Comparison of ENCODE assay signal across 11 mouse cellular contexts in the genomic region with DNA sequence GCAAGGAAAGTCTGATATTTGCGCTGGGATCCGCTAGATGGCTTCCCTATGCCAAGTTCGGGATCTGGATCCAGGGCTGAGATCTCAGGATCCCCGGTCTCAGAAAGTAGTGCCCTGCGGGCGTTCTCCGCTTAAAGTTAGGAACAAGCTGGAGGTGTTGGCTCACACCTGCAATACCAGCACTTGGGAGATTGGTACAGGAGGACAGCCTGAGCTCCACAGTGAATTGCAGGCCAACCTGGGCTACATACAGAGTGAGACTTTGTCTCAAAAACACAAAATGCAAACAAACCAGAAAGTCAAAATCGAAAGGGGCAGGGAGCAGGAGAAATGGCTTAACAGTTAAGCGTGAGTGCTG. TPM values are rescaled to one million over a fixed set of nuclear protein-coding genes. Genes with fewer than 3 reads are reported as not detected.
DNase-seq lines count a peak whose midpoint lies in the region; ATAC-seq and TF ChIP-seq lines count a peak whose summit lies in the region.
"Had no signal": no experiment of that assay in that cellular context is flagged by ENCODE, and none has a peak within 500 bp of the region (broad histone marks: within the 10 kb centered on the region; RNA-seq: fewer than 3 reads in every experiment).

No protein-coding gene starts in this region.

- peak overlapping the region; percentile 47; the same call in 1 of the 2 replicates for H3K9ac ChIP-seq in heart, embryonic 11.5 days (ENCODE audit: low read depth, low read length)
- no peak overlapping the region for H3K9ac ChIP-seq in liver, embryonic 14.5 days (replicated peaks)

- H3K9me3 ChIP-seq in heart, embryonic 11.5 days (replicated peaks; ENCODE audit: control insufficient read depth, low read length) = no peaks in the 10 kb centered on the region
- no peaks in the 10 kb centered on the region for H3K9me3 ChIP-seq in liver, embryonic 14.5 days (ENCODE audit: control insufficient read depth, low read length)

- H3K4me1 ChIP-seq in heart, embryonic 11.5 days (ENCODE audit: control insufficient read depth, insufficient read depth, low read length) = peaks cover 4% of the 10 kb centered on the region; the same call in 1 of the 2 replicates
- no peaks in the 10 kb centered on the region for H3K4me1 ChIP-seq in liver, embryonic 14.5 days (replicated peaks; ENCODE audit: control insufficient read depth in 2 of 2, insufficient read depth in 2 of 2, low read length in 1 of 2)

- TF ChIP-seq CTCF in liver, embryonic 14.5 days (IDR thresholded peaks at IDR 0.05; ENCODE audit: low read depth) = no peak

- 16% methylated on average over 9 of the region's 9 CpGs for whole genome bisulfite sequencing in heart, embryonic 11.5 days (ENCODE audit: insufficient replicate concordance)
- 19% methylated on average over 9 of the region's 9 CpGs for WGBS in liver, embryonic 14.5 days (ENCODE audit: insufficient replicate concordance)

- no peaks in the 10 kb centered on the region for H3K36me3 ChIP-seq in heart, embryonic 11.5 days (ENCODE audit: control insufficient read depth, insufficient read depth, low read length)
- H3K36me3 ChIP-seq in liver, embryonic 14.5 days (replicated peaks; ENCODE audit: control insufficient read depth, insufficient read depth, low read depth) = no peaks in the 10 kb centered on the region

- H3K4me2 ChIP-seq in heart, embryonic 11.5 days = peak overlapping the region; percentile 94
- peak overlapping the region; percentile 43 for H3K4me2 ChIP-seq in liver, embryonic 14.5 days (ENCODE audit: low read depth)

- no peak for DNase-seq in heart, postnatal 4 days
- peak; percentile 32 for DNase-seq in urinary bladder, adult 2 months (ENCODE audit: low spot score)
- no peak for DNase-seq in urinary bladder, adult 18-20 months (ENCODE audit: low spot score in 2 of 2)
- no peak for DNase-seq in liver, embryonic 14.5 days (ENCODE audit: low read depth in 3 of 3, low spot score in 3 of 3)
- no peak for DNase-seq in cerebellum, adult 11-12 months
- no peak for DNase-seq in frontal cortex, postnatal 36 days (ENCODE audit: low spot score in 2 of 2)
- no peak for DNase-seq in layer of hippocampus, adult 8-10 months (ENCODE audit: low spot score in 2 of 2)

- H3K27me3 ChIP-seq in heart, embryonic 11.5 days (ENCODE audit: control insufficient read depth, insufficient read depth, low read length) = peaks cover 37% of the 10 kb centered on the region
- H3K27me3 ChIP-seq in liver, embryonic 14.5 days (ENCODE audit: control insufficient read depth, insufficient read depth, low read length) = peaks cover 29% of the 10 kb centered on the region

- H3K4me3 ChIP-seq in heart, embryonic 11.5 days (ENCODE audit: low read depth, low read length) = peak overlapping the region; percentile 60
- H3K4me3 ChIP-seq in liver, embryonic 14.5 days (ENCODE audit: insufficient read depth in 1 of 2, low read depth in 2 of 2, low read length in 2 of 2) = peak overlapping the region in 1 of 2 experiments; percentile 17; a peak in 2 of 4 replicates
- H3K4me3 ChIP-seq: myocyte had no signal

- no peak for ATAC-seq in heart, embryonic 11.5 days (replicated peaks; ENCODE audit: insufficient number of reproducible peaks, low FRiP score, low TSS enrichment)
- ATAC-seq in liver, embryonic 14.5 days (ENCODE audit: insufficient read depth) = no peak

- no peak for TF ChIP-seq EP300 in liver, embryonic 14.5 days (IDR thresholded peaks at IDR 0.05; ENCODE audit: low read depth)

- H3K27ac ChIP-seq in heart, embryonic 11.5 days (ENCODE audit: low read depth, low read length) = no peak overlapping the region
- no peak overlapping the region for H3K27ac ChIP-seq in liver, embryonic 14.5 days

RNA-seq across cellular contexts. Expression of gene Mmel1, which starts 12.9 kb away (rescaled TPM):
- polyA plus RNA-seq in heart, embryonic 11.5 days (2014; fragmentation: Nextera tagmentation; extraction: Ambion mirVana) = 0.23 and 0.82 TPM in 2 replicates
- under 1 TPM; 0.21 to 0.72 TPM for total RNA-seq in heart, postnatal 4 days (2021)
- polyA plus RNA-seq in urinary bladder, adult 2 months (2012; rRNA removed) = 0.06 and 0.07 TPM in 2 replicates
- polyA plus RNA-seq in liver, embryonic 14.5 days (2012; rRNA removed) = 2.1 and 2.4 TPM in 2 replicates
- polyA plus RNA-seq in liver, embryonic 14.5 days (2014; fragmentation: Nextera tagmentation; extraction: Ambion mirVana) = 2.7 and 2.9 TPM in 2 replicates
- under 1 TPM; 0.25 to 0.73 (median 0.41) TPM for total RNA-seq in layer of hippocampus, adult 8-10 months (2022)

RNA-seq across cellular contexts. Expression of gene Ttc34, which starts 19.2 kb away (rescaled TPM):
- polyA plus RNA-seq in heart, embryonic 11.5 days (2014; fragmentation: Nextera tagmentation; extraction: Ambion mirVana) = 0.35 and 0.52 TPM in 2 replicates
- total RNA-seq in heart, postnatal 4 days (2021) = under 1 TPM; 0.26 to 0.41 TPM
- 0.06 and 0.09 TPM in 2 replicates for polyA plus RNA-seq in urinary bladder, adult 2 months (2012; rRNA removed)
- not detected in 2 replicates for polyA plus RNA-seq in liver, embryonic 14.5 days (2012; rRNA removed)
- polyA plus RNA-seq in liver, embryonic 14.5 days (2014; fragmentation: Nextera tagmentation; extraction: Ambion mirVana) = 0.08 TPM in 1 of 2 replicates, not detected in the other
- total RNA-seq in layer of hippocampus, adult 8-10 months (2022) = 1 to 10 TPM; 2.2 to 3.3 (median 2.8) TPM
- total RNA-seq: gastrocnemius, postnatal 36 days had no signal
- polyA plus RNA-seq: C2C12, myocyte had no signal

RNA-seq across cellular contexts. Expression of gene Fam213b, which starts 42.5 kb away (rescaled TPM):
- polyA plus RNA-seq in heart, embryonic 11.5 days (2014; fragmentation: Nextera tagmentation; extraction: Ambion mirVana) = 26.4 and 29.6 TPM in 2 replicates
- total RNA-seq in heart, postnatal 4 days (2021) = 10 to 100 TPM; 37.8 to 39.7 TPM
- polyA plus RNA-seq in urinary bladder, adult 2 months (2012; rRNA removed) = 33.1 and 35.2 TPM in 2 replicates
- polyA plus RNA-seq in liver, embryonic 14.5 days (2012; rRNA removed) = 4.0 and 5.8 TPM in 2 replicates
- polyA plus RNA-seq in liver, embryonic 14.5 days (2014; fragmentation: Nextera tagmentation; extraction: Ambion mirVana) = 9.3 and 9.8 TPM in 2 replicates
- 10 to 100 TPM; 49.5 to 59.8 (median 57.0) TPM for total RNA-seq in layer of hippocampus, adult 8-10 months (2022)
